Mouse (Mus musculus): ENCODE measurements around the gene Neurl3. TPM values are rescaled to one million over a fixed set of nuclear protein-coding genes. Genes with fewer than 3 reads are reported as not detected.

The Neurl3 gene
- polyA plus RNA-seq, 1 experiment from 2014 or later = 14.1 TPM

- no peaks in the 10 kb centered on the region for H3K36me3 ChIP-seq (ENCODE audit: insufficient read depth, low read length)
- 5% methylated on average over 25 of the region's 25 CpGs for WGBS
- DNase-seq (ENCODE audit: low spot score) (peak; percentile 78), ATAC-seq (replicated peaks; ENCODE audit: low FRiP score, low read depth) (peak; percentile 35; the same call in 1 of the 2 replicates)
- 0 out of 2 replicates have a peak, but pooled peaks cover 2% of the 10 kb centered on the region for H3K4me1 ChIP-seq (replicated peaks; ENCODE audit: insufficient read depth, low read length)
- peak overlapping the region; percentile 52 for H3K4me2 ChIP-seq (ENCODE audit: low read length)
- H3K27me3 ChIP-seq (ENCODE audit: insufficient read depth, low read length) = no peaks in the 10 kb centered on the region
- peak; percentile 69 for TF ChIP-seq CTCF (IDR thresholded peaks at IDR 0.05; ENCODE audit: low read depth)
- H3K9ac ChIP-seq (ENCODE audit: low read depth, low read length) = peak overlapping the region; percentile 32; the same call in 1 of the 2 replicates
- 0 out of 2 replicates have a peak, but pooled peaks cover 3% of the 10 kb centered on the region for H3K9me3 ChIP-seq (replicated peaks; ENCODE audit: low read length)
- peak overlapping the region; percentile 63 for H3K27ac ChIP-seq
- H3K4me3 ChIP-seq (replicated peaks; ENCODE audit: low read depth, low read length) = peak overlapping the region; percentile 21
Observed at GRCm38 (mm10) chr1:36254635-36255360, 19.7 kb downstream of the Neurl3 start.

- TF ChIP-seq CTCF (IDR thresholded peaks at IDR 0.05; ENCODE audit: low read depth) = peak; percentile 96
- no peak overlapping the region for H3K4me3 ChIP-seq (replicated peaks; ENCODE audit: low read depth, low read length)
- H3K4me2 ChIP-seq (ENCODE audit: low read length) = no peak overlapping the region
- ATAC-seq (replicated peaks; ENCODE audit: low FRiP score, low read depth) = peak; percentile 57; the same call in 1 of the 2 replicates
- H3K4me1 ChIP-seq (replicated peaks; ENCODE audit: insufficient read depth, low read length) = 0 out of 2 replicates have a peak, but pooled peaks cover 2% of the 10 kb centered on the region
- 3% methylated on average over 6 of the region's 6 CpGs for WGBS
- no peaks in the 10 kb centered on the region for H3K27me3 ChIP-seq (ENCODE audit: insufficient read depth, low read length)
- 0 out of 2 replicates have a peak, but pooled peaks cover 3% of the 10 kb centered on the region for H3K9me3 ChIP-seq (replicated peaks; ENCODE audit: low read length)
- H3K9ac ChIP-seq (ENCODE audit: low read depth, low read length) = no peak overlapping the region
- peak; percentile 93 for DNase-seq (ENCODE audit: low spot score)
- no peaks in the 10 kb centered on the region for H3K36me3 ChIP-seq (ENCODE audit: insufficient read depth, low read length)
- no peak overlapping the region for H3K27ac ChIP-seq
Observed at GRCm38 (mm10) chr1:36252791-36253190, 21.7 kb downstream of the Neurl3 start.

GRCm38 (mm10) chr1:36251426-36251825 is 23.1 kb downstream of the Neurl3 start:
- no peak overlapping the region for H3K4me3 ChIP-seq (replicated peaks; ENCODE audit: low read depth, low read length)
- H3K36me3 ChIP-seq (ENCODE audit: insufficient read depth, low read length) = no peaks in the 10 kb centered on the region
- 0 out of 2 replicates have a peak, but pooled peaks cover 2% of the 10 kb centered on the region for H3K4me1 ChIP-seq (replicated peaks; ENCODE audit: insufficient read depth, low read length)
- H3K4me2 ChIP-seq (ENCODE audit: low read length) = no peak overlapping the region
- DNase-seq (ENCODE audit: low spot score) (no peak), ATAC-seq (replicated peaks; ENCODE audit: low FRiP score, low read depth) (no peak)
- no peak overlapping the region for H3K9ac ChIP-seq (ENCODE audit: low read depth, low read length)
- WGBS = 18% methylated on average over 9 of the region's 9 CpGs
- no peak for TF ChIP-seq CTCF (IDR thresholded peaks at IDR 0.05; ENCODE audit: low read depth)
- H3K27me3 ChIP-seq (ENCODE audit: insufficient read depth, low read length) = no peaks in the 10 kb centered on the region
- no peak overlapping the region for H3K27ac ChIP-seq
- no peaks in the 10 kb centered on the region for H3K9me3 ChIP-seq (replicated peaks; ENCODE audit: low read length)

DNA sequence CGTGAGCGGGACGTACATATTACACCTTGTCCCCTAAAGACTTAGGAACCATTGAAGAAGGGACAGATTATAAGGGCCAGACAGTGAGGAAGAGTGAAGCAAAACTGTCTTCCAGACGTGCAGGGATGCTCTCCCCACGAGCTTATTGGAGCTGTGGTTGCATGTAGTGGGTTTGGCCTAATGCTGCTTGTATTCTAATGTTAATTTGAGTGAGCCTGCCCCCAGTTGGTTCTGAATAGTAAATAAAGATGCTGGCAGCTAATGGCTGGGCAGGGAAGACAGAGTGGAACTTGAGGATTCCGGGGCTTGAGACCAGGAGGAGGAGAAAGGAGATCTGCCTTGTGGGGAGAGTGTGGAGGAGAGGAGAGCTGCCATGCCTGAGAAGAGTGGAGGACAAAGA is 27.8 kb downstream of the Neurl3 start:
- Histone ChIP-seq H3K9me3 (replicated peaks; ENCODE audit: low read length) (no peaks in the 10 kb centered on the region), H3K4me2 (ENCODE audit: low read length) (no peak overlapping the region), H3K9ac (ENCODE audit: low read depth, low read length) (no peak overlapping the region), H3K4me1 (replicated peaks; ENCODE audit: insufficient read depth, low read length) (no peaks in the 10 kb centered on the region), H3K27me3 (ENCODE audit: insufficient read depth, low read length) (no peaks in the 10 kb centered on the region), H3K36me3 (ENCODE audit: insufficient read depth, low read length) (no peaks in the 10 kb centered on the region), H3K4me3 (replicated peaks; ENCODE audit: low read depth, low read length) (no peak overlapping the region), H3K27ac (no peak overlapping the region)
- WGBS = 51% methylated on average over 6 of the region's 6 CpGs
- DNase-seq (ENCODE audit: low spot score) = no peak
- no peak for ATAC-seq (replicated peaks; ENCODE audit: low FRiP score, low read depth)
- TF ChIP-seq CTCF (IDR thresholded peaks at IDR 0.05; ENCODE audit: low read depth) = no peak

- no peak overlapping the region for H3K27ac ChIP-seq
Observed at GRCm38 (mm10) chr1:36244828-36245215, 29.7 kb downstream of the Neurl3 start.

GRCm38 (mm10) chr1:36244058-36244827 is 30.2 kb downstream of the Neurl3 start, which contains the start of gene Uggt1:
Gene Uggt1, minus strand, starts transcription at chr1:36244720.
- Histone ChIP-seq H3K9ac (ENCODE audit: low read depth, low read length) (peak within 1 kb of the TSS; percentile 89), H3K27me3 (ENCODE audit: insufficient read depth, low read length) (no peaks in the 10 kb centered on the region), H3K36me3 (ENCODE audit: insufficient read depth, low read length) (no peaks in the 10 kb centered on the region), H3K4me3 (replicated peaks; ENCODE audit: low read depth, low read length) (peak within 1 kb of the TSS; percentile 96), H3K4me1 (replicated peaks; ENCODE audit: insufficient read depth, low read length) (no peaks in the 10 kb centered on the region), H3K27ac (peak within 1 kb of the TSS; percentile 86), H3K4me2 (ENCODE audit: low read length) (peak within 1 kb of the TSS; percentile 89), H3K9me3 (replicated peaks; ENCODE audit: low read length) (no peaks in the 10 kb centered on the region)
- peak; percentile 96 for ATAC-seq (replicated peaks; ENCODE audit: low FRiP score, low read depth)
- 2% methylated on average over 48 of the region's 49 CpGs for WGBS
- peak; percentile 97 for DNase-seq (ENCODE audit: low spot score)
- no peak for TF ChIP-seq CTCF (IDR thresholded peaks at IDR 0.05; ENCODE audit: low read depth)

More at GRCm38 (mm10) chr1:36244828-36245215, 29.7 kb downstream of the Neurl3 start:
- no peak for ATAC-seq (replicated peaks; ENCODE audit: low FRiP score, low read depth)
- DNase-seq (ENCODE audit: low spot score) = no peak
- peak overlapping the region; percentile 89; the same call in 1 of the 2 replicates for H3K4me2 ChIP-seq (ENCODE audit: low read length)
- H3K9me3 ChIP-seq (replicated peaks; ENCODE audit: low read length) = no peaks in the 10 kb centered on the region
- 85% methylated on average over 4 of the region's 4 CpGs for WGBS
- no peak overlapping the region for H3K4me3 ChIP-seq (replicated peaks; ENCODE audit: low read depth, low read length)
- TF ChIP-seq CTCF (IDR thresholded peaks at IDR 0.05; ENCODE audit: low read depth) = no peak
- H3K27me3 ChIP-seq (ENCODE audit: insufficient read depth, low read length) = no peaks in the 10 kb centered on the region
- no peaks in the 10 kb centered on the region for H3K36me3 ChIP-seq (ENCODE audit: insufficient read depth, low read length)
- H3K4me1 ChIP-seq (replicated peaks; ENCODE audit: insufficient read depth, low read length) = no peaks in the 10 kb centered on the region
- no peak overlapping the region for H3K9ac ChIP-seq (ENCODE audit: low read depth, low read length)
